Mouse (Mus musculus) brain, embryonic 14.5 days (tissue): ENCODE measurements around the gene Tgm6.

Source experiments
- CTCF ChIP-seq: fragments of 200-500 bp; IDR thresholded peaks from 2 replicates; pipeline ENCODE4 v1.5.1; 2012; ENCODE audit warnings: inconsistent platforms, mild to moderate bottlenecking, moderate library complexity, borderline replicate concordance; ENCODE audit not compliant: insufficient read depth, insufficient read length; ENCODE audit errors: extremely low read depth
- POLR2A ChIP-seq: fragments of 200-500 bp; IDR thresholded peaks from 2 replicates; pipeline ENCODE4 v1.6.1; 2012; ENCODE audit warnings: mild to moderate bottlenecking, inconsistent platforms, borderline replicate concordance; ENCODE audit not compliant: poor library complexity, insufficient read depth, insufficient read length, severe bottlenecking; ENCODE audit errors: extremely low read depth

DNA sequence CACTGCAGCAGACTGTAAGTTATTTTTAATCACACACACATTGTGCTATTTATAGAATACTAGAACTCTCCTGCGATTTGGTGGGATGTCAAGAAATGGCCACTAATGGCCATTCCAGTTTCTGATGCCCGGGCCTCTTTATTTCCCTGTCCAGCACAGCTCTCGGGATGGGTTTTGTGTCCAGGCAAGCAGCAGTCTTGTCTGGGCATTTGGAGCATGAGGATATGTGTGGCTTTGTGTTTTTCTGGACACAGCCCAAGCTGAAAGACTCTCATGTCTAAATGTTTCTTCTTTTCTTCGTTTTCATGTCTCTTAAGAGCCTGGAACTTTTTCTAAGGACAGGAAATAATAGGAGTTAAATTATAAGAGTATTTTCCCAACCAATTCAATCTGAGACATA, 588 bp downstream of the Tgm6 start:
- TF ChIP-seq CTCF (no peak), POLR2A (no peak)
